Mouse (Mus musculus) intestine, embryonic 15.5 days (tissue): ENCODE data around the gene Ube2d2b. TPM values are rescaled to one million over a fixed set of nuclear protein-coding genes. Genes with fewer than 3 reads are reported as not detected.

Experiments used
- ATAC-seq: fragments of 200-750 bp; cut with Nextera tagmentation; 2 replicates; pipeline ENCODE4 v1.8.0; 2017; ENCODE audit warnings: moderate TSS enrichment, moderate library complexity
- H3K27ac ChIP-seq: fragments of 300-500 bp; sonication (generic); 2 replicates; pipeline ENCODE4 v1.5.1; 2015; ENCODE audit warnings: mild to moderate bottlenecking, inconsistent platforms
- H3K27me3 ChIP-seq: fragments of 300-500 bp; sonication (generic); replicated peaks from 2 replicates; pipeline ENCODE4 v1.6.1; 2015; ENCODE audit warnings: inconsistent platforms
- H3K36me3 ChIP-seq: fragments of 300-500 bp; sonication (generic); 2 replicates; pipeline ENCODE4 v1.6.1; 2015; ENCODE audit warnings: inconsistent platforms
- H3K4me1 ChIP-seq: fragments of 300-500 bp; sonication (generic); replicated peaks from 2 replicates; pipeline ENCODE4 v1.6.1; 2015; ENCODE audit warnings: inconsistent platforms
- H3K4me2 ChIP-seq: fragments of 300-500 bp; sonication (generic); replicated peaks from 2 replicates; pipeline ENCODE4 v1.6.1; 2015; ENCODE audit warnings: mild to moderate bottlenecking, inconsistent platforms
- H3K4me3 ChIP-seq: fragments of 300-500 bp; sonication (generic); replicated peaks from 2 replicates; pipeline ENCODE4 v1.5.1; 2015; ENCODE audit warnings: inconsistent platforms
- H3K9ac ChIP-seq: fragments of 300-500 bp; sonication (generic); 2 replicates; pipeline ENCODE4 v1.6.1; 2015; ENCODE audit warnings: inconsistent platforms
- H3K9me3 ChIP-seq: fragments of 300-500 bp; sonication (generic); 2 replicates; pipeline ENCODE4 v1.6.1; 2016; ENCODE audit warnings: inconsistent platforms
- WGBS: fragments of 180-500 bp; shearing (Covaris S2); methylation state at CpG from one replicate; pipeline ENCODE4 v1.1.7; 2015; 5-methylcytosine and 5-hydroxymethylcytosine counted together
- polyA plus RNA-seq: library from polyadenylated mRNA; unstranded; fragments of >200 nt; fragmentation: Nextera tagmentation; extraction: Ambion mirVana; gene quantifications from 2 replicates; pipeline ENCODE4 v1.2.1, GENCODE M21; 2015

Gene Ube2d2b
- polyA plus RNA-seq, 1 experiment from 2014 or later, result not detected

DNA sequence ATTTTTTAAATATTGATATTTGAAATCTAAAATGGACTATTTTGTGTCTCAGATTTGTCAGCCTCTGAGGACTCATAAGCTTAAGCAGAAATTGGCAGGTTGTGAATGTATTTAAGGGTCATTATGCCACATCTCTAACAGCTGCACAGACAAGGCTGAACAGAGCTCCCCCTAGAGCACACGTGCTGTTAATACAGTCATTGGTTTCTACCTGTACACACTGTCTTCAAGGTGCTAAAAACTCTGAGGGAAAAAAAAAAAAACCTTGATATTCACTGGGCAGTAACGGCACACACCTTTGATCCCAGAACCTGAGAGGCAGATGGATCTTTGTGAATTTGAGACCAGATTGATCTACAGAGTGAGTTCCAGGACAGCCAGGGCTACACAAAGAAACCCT is 29.1 kb downstream of the Ube2d2b start:
- H3K4me1 ChIP-seq, result peaks cover 7% of the 10 kb centered on the region
- H3K27ac ChIP-seq, result no peak overlapping the region
- no peak overlapping the region for H3K4me3 ChIP-seq
- H3K27me3 ChIP-seq, result no peaks in the 10 kb centered on the region
- no peak for ATAC-seq
- H3K4me2 ChIP-seq, result no peak overlapping the region
- 46% methylated on average over 2 of the region's 2 CpGs for WGBS
- no peaks in the 10 kb centered on the region for H3K36me3 ChIP-seq
- H3K9ac ChIP-seq, result no peak overlapping the region
- H3K9me3 ChIP-seq, result no peaks in the 10 kb centered on the region

DNA sequence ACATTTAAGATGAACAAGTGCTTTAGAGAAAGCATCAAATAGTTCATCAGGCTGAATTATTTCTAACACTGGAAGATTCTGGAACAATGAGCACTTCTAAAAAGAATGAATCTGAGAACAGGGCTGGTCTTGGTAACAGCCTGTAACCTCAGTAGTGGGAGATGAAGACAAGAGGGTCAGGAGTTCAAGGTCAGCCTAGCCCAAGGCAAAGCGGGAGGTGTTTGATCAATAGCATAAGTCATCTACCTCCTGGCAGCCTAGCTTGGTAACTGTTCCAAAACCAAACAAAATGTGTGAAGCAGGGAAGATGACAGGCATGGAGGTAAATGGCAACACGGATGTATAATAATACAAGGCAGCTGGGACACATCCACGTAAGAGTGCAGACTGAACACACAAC is 34.1 kb downstream of the Ube2d2b start:
- Histone ChIP-seq H3K36me3 (no peaks in the 10 kb centered on the region), H3K9me3 (no peaks in the 10 kb centered on the region), H3K4me2 (no peak overlapping the region), H3K4me1 (peaks cover 8% of the 10 kb centered on the region; the same call in 1 of the 2 replicates), H3K9ac (no peak overlapping the region), H3K27me3 (no peaks in the 10 kb centered on the region), H3K27ac (no peak overlapping the region), H3K4me3 (no peak overlapping the region)
- 68% methylated on average over 3 of the region's 3 CpGs for WGBS
- no peak for ATAC-seq

DNA sequence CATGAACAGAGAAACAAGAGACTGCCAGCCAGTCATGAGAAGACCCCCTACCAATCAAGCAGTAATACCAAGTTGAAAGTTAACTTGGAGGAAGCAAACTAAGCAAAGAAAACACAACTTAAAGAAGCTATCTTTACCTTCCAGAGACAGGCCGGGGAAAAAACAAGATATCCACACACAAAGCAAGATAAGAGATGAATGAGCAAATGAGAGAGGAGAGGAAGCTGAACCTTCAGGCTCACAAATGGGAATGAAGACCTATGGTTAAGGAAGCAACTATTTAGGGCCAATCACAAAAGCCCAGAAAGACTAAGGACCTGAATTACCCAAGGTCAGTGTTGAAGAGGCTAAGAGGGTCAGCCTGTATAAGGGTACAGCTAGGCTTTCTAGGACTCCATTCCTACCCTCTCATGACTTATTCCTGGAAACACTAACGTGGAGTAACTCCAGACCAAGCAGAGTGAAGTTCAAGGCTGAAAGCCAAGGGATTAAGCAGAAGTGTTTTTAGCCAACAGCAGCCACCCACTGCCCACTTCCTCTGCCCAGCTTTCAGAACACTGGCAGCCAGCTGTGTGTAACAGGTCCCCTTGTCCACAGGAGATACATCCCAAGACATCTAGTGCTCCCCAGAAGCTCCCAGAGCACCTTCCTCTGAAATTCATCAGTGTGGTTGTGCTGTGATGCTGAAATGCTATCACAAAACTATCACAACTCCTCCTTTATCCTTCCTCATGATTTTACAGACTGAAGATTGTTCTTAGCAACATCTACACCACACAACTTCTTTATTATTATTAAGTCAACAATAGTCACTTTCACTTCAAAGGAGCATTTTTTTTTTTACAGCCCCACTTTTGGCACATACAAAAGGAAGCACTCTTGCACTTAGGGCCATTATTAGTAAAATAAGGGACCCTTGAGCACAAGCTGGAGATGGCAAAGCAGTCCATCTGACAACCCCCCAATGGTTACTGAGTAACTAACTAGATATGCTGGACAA is 36.5 kb downstream of the Ube2d2b start:
- ATAC-seq, result no peak
- Histone ChIP-seq H3K4me2 (no peak overlapping the region), H3K9me3 (no peaks in the 10 kb centered on the region), H3K27me3 (no peaks in the 10 kb centered on the region), H3K4me3 (no peak overlapping the region), H3K27ac (no peak overlapping the region), H3K36me3 (no peaks in the 10 kb centered on the region), H3K4me1 (peaks cover 8% of the 10 kb centered on the region; the same call in 1 of the 2 replicates), H3K9ac (no peak overlapping the region)
- 46% methylated on average over 2 of the region's 2 CpGs for WGBS

GRCm38 (mm10) chr5:107867970-107868904 is 38.3 kb downstream of the Ube2d2b start:
- Histone ChIP-seq H3K27me3 (no peaks in the 10 kb centered on the region), H3K36me3 (no peaks in the 10 kb centered on the region), H3K4me1 (peaks cover 8% of the 10 kb centered on the region; the same call in 1 of the 2 replicates), H3K4me2 (peak overlapping the region; percentile 71), H3K27ac (peak overlapping the region; percentile 98), H3K9ac (peak overlapping the region; percentile 96), H3K9me3 (no peaks in the 10 kb centered on the region), H3K4me3 (peak overlapping the region; percentile 97)
- ATAC-seq, result peak; percentile 81
- under 1% methylated on average over 82 of the region's 82 CpGs for WGBS

DNA sequence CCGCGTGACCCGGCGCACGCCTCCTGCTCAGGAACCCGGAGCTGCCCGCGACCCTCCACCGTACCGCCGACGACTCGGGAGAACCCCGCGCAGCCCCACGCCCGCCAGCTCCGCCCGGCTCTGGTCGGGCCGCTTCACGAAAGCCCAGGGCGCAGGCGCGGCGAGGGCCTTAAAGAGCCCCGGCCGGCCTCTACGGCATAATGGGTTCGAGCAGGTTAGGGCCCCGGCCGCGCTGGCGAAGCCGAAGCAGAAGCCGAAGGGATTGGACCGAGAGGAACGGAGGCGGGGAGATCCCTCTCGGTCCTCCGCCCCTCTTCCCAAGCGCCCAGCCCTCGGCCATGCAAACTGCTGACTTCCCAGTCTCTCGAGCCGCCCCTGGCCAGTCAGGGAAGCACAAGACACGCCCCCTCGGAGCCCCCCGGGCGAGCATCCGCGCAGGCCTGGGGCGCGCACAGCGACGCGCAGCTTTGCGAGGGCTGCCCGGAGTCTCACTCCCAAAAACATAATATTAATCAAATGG is 39.1 kb downstream of the Ube2d2b start:
- ATAC-seq, result peak; percentile 98
- Histone ChIP-seq H3K9ac (peak overlapping the region; percentile 96), H3K36me3 (no peaks in the 10 kb centered on the region), H3K27ac (peak overlapping the region; percentile 98), H3K4me3 (peak overlapping the region; percentile 97), H3K27me3 (no peaks in the 10 kb centered on the region), H3K4me1 (peaks cover 8% of the 10 kb centered on the region; the same call in 1 of the 2 replicates), H3K9me3 (no peaks in the 10 kb centered on the region), H3K4me2 (peak overlapping the region; percentile 71)
- WGBS, result under 1% methylated on average over 57 of the region's 58 CpGs

- no peaks in the 10 kb centered on the region for H3K9me3 ChIP-seq
Observed at GRCm38 (mm10) chr5:107869701-107870100, 39.8 kb downstream of the Ube2d2b start.

DNA sequence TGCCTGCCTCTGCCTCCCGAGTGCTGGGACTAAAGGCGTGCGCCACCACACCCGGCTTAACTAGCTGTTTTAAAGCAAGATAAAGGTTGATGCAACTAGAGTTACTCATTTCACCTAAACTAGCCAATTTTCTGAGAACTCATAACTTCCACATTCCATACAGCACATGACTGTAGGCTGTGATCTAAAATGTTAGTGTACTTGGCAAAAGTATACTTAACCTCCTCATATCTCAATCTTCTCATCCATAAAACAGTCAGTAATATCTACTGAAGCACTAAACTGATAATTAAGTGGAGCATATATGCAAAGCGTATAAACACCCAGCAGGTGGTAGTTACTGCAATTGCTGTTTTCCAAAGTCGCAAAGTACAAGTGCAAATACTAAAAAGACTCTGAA is 43.4 kb downstream of the Ube2d2b start:
- Histone ChIP-seq H3K36me3 (no peaks in the 10 kb centered on the region), H3K9ac (no peak overlapping the region), H3K4me3 (no peak overlapping the region), H3K27ac (peak overlapping the region; percentile 66; the same call in 1 of the 2 replicates), H3K27me3 (no peaks in the 10 kb centered on the region), H3K9me3 (no peaks in the 10 kb centered on the region), H3K4me1 (no peaks in the 10 kb centered on the region), H3K4me2 (no peak overlapping the region)
- ATAC-seq, result no peak
- WGBS, result 73% methylated on average over 6 of the region's 6 CpGs

More at GRCm38 (mm10) chr5:107869701-107870100, 39.8 kb downstream of the Ube2d2b start:
- Histone ChIP-seq H3K4me2 (no peak overlapping the region), H3K27me3 (no peaks in the 10 kb centered on the region), H3K27ac (no peak overlapping the region), H3K36me3 (no peaks in the 10 kb centered on the region), H3K4me1 (peaks cover 8% of the 10 kb centered on the region; the same call in 1 of the 2 replicates), H3K4me3 (no peak overlapping the region), H3K9ac (no peak overlapping the region)
- 57% methylated on average over 2 of the region's 2 CpGs for WGBS
- no peak for ATAC-seq

DNA sequence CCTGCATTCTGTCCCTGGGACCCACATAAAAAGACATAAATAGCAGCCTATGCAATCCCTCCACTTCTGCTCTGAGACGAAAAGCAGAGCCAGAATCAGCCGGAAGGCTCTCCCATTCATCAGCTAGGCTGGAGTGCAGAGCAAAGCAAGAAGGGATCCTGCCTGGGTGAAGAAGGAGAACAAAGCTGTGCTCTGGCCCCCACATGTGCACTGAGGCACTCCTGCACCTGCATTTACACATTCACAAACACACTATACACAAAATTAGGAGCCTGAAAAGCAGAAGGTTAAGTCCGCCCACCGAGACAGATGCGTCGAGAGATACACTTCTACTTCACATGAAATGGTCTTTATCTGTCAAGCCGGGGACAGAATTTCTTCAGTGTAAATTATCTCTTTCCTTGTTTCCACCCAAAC is 44.0 kb downstream of the Ube2d2b start:
- Histone ChIP-seq H3K4me2 (0 out of 2 replicates have a peak overlapping the region, but pooled peaks have one; percentile 11), H3K9ac (no peak overlapping the region), H3K36me3 (no peaks in the 10 kb centered on the region), H3K4me1 (no peaks in the 10 kb centered on the region), H3K27me3 (no peaks in the 10 kb centered on the region), H3K4me3 (no peak overlapping the region), H3K27ac (peak overlapping the region; percentile 66), H3K9me3 (no peaks in the 10 kb centered on the region)
- 0 out of 2 replicates have a peak, but pooled peaks have one; percentile 4 for ATAC-seq
- 46% methylated on average over 7 of the region's 7 CpGs for WGBS

- ATAC-seq, result peak; percentile 76
- Histone ChIP-seq H3K4me1 (no peaks in the 10 kb centered on the region), H3K4me2 (0 out of 2 replicates have a peak within 1 kb of the TSS, but pooled peaks have one; percentile 11), H3K9me3 (no peaks in the 10 kb centered on the region), H3K4me3 (no peak within 1 kb of the TSS), H3K27ac (peak within 1 kb of the TSS; percentile 66), H3K27me3 (no peaks in the 10 kb centered on the region), H3K9ac (no peak within 1 kb of the TSS), H3K36me3 (no peaks in the 10 kb centered on the region)
- 26% methylated on average over 4 of the region's 4 CpGs for WGBS
Observed at GRCm38 (mm10) chr5:107874561-107875260, 44.8 kb downstream of the Ube2d2b start, which contains the start of gene Evi5. TSS of gene Evi5 (minus strand) at chr5:107875107.

DNA sequence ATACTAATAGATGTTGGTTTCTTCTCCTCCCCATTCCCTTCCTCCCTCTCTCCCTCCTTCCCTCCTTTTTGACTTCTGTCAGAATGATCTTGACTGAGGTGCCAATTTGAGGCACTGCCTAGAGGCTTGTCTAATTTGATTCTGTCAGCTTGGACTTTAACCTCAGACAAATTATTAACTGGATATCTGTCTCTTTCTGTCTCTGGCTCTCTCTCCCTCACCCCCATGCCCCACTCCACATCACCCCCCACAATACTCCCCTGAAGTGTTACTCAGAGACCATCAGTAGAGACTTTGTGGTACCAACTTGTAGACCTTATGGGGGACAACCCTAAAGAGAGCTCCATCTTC is 45.3 kb downstream of the Ube2d2b start:
- peak; percentile 34; the same call in 1 of the 2 replicates for ATAC-seq
- Histone ChIP-seq H3K4me2 (no peak overlapping the region), H3K4me1 (no peaks in the 10 kb centered on the region), H3K27me3 (no peaks in the 10 kb centered on the region), H3K9ac (no peak overlapping the region), H3K36me3 (no peaks in the 10 kb centered on the region), H3K9me3 (no peaks in the 10 kb centered on the region), H3K4me3 (no peak overlapping the region), H3K27ac (no peak overlapping the region)

GRCm38 (mm10) chr5:107877053-107877452 is 47.2 kb downstream of the Ube2d2b start:
- Histone ChIP-seq H3K27me3 (no peaks in the 10 kb centered on the region), H3K4me2 (no peak overlapping the region), H3K9me3 (no peaks in the 10 kb centered on the region), H3K4me1 (no peaks in the 10 kb centered on the region), H3K27ac (no peak overlapping the region), H3K36me3 (no peaks in the 10 kb centered on the region), H3K9ac (no peak overlapping the region), H3K4me3 (no peak overlapping the region)
- ATAC-seq, result no peak
- 85% methylated on average over 1 of the region's 1 CpGs for WGBS
